Mouse (Mus musculus) bone marrow macrophage, adult 2 months (primary cell): Measurements from ENCODE around the gene Tcf12. TPM values are rescaled to one million over a fixed set of nuclear protein-coding genes. Genes with fewer than 3 reads are reported as not detected.

Experiments
- H3K27ac ChIP-seq: 2 replicates; pipeline ENCODE4 v1.5.1; 2012; ENCODE audit warnings: low read depth, low read length; ENCODE audit not compliant: insufficient read depth
- H3K4me1 ChIP-seq: 2 replicates; pipeline ENCODE4 v1.6.1; 2012; ENCODE audit warnings: low read length; ENCODE audit not compliant: control insufficient read depth, insufficient read depth
- H3K4me3 ChIP-seq: 2 replicates; pipeline ENCODE4 v1.5.1; 2012; ENCODE audit warnings: mild to moderate bottlenecking, low read length, moderate library complexity; ENCODE audit not compliant: insufficient read depth
- CTCF ChIP-seq: IDR thresholded peaks from 2 replicates; pipeline ENCODE4 v1.5.1; 2012; ENCODE audit warnings: low read depth, mild to moderate bottlenecking, low read length, moderate library complexity
- POLR2A ChIP-seq: IDR thresholded peaks from 2 replicates; pipeline ENCODE4 v1.6.1; 2012; ENCODE audit warnings: mild to moderate bottlenecking, low read depth, low read length, borderline replicate concordance
- polyA plus RNA-seq: library from polyadenylated mRNA; stranded (reverse); fragments of >200 nt; gene quantifications from 2 replicates; pipeline ENCODE4 v1.2.4, GENCODE M21; 2012; ENCODE audit not compliant: missing spikeins, insufficient read depth, insufficient read length

Tcf12 gene
- polyA plus RNA-seq, 1 experiment, result 30.8 TPM

GRCm38 (mm10) chr9:71861629-71862028 is 250.0 kb downstream of the Tcf12 start:
- TF ChIP-seq CTCF (no peak), POLR2A (no peak)
- Histone ChIP-seq H3K27ac (no peak overlapping the region), H3K4me1 (no peaks in the 10 kb centered on the region), H3K4me3 (no peak overlapping the region)

DNA sequence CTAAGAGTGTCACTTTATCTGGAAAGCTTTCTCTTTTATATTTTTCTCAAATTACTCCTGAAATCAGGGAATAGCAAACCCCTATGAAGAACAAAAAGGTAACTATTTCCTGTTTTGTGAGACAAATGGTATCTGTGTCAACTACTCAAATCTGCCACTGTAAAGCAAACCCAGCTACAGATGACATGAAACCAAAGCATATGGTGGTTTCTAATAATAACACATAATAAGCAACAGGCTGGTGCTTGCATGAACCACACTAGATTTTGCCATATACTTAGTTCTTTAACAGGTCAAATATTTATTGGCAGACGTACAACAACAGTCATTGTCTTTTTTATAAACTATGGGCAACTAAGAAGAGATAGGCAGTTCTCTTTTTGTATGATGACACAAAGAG is 253.7 kb downstream of the Tcf12 start:
- Histone ChIP-seq H3K4me1 (no peaks in the 10 kb centered on the region), H3K4me3 (no peak overlapping the region), H3K27ac (no peak overlapping the region)
- TF ChIP-seq POLR2A (no peak), CTCF (no peak)

DNA sequence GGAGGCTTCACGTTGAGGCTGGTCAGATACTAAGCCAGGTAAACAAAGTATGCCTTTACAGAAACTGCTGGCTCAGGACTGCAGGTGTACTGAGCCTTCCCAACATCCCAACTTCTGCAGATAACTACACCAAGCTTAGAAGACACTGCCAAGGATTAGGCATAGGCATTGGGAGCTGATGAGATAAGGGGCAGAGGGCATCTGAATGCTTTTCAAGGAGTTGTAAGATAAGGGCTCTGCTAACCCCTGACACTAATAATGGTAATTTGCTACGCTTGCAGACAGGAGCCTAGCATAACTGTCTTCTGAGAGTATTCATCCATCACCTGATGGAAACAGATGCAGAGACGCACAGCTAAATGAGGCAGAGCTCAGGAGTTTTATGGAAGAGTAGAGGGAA is 257.8 kb downstream of the Tcf12 start:
- H3K4me3 ChIP-seq, result no peak overlapping the region

DNA sequence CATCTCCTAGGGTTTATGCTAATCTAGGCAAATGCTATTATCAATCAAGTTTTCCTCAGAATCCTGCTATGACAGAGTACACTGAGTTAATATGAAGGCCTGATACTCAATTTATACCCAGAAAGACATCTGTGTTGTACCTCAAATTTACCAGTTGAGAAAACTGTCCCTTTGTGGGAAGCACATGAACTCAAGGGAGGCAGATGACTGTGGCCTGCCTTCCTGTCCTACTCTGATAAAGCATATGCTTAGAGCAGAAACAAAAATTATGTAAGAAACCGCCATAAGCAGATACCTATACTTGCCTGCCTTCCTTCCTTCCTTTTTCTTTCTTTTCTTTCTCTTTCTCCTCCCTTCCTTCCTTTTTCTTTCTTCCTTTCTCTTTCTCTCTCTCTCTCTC is 261.4 kb downstream of the Tcf12 start:
- Histone ChIP-seq H3K27ac (no peak overlapping the region), H3K4me1 (no peaks in the 10 kb centered on the region), H3K4me3 (no peak overlapping the region)
- TF ChIP-seq CTCF, result no peak
- TF ChIP-seq POLR2A, result no peak

More for the DNA sequence above, 257.8 kb downstream of the Tcf12 start:
- no peak for TF ChIP-seq POLR2A
- TF ChIP-seq CTCF, result no peak
- Histone ChIP-seq H3K27ac (no peak overlapping the region), H3K4me1 (no peaks in the 10 kb centered on the region)

DNA sequence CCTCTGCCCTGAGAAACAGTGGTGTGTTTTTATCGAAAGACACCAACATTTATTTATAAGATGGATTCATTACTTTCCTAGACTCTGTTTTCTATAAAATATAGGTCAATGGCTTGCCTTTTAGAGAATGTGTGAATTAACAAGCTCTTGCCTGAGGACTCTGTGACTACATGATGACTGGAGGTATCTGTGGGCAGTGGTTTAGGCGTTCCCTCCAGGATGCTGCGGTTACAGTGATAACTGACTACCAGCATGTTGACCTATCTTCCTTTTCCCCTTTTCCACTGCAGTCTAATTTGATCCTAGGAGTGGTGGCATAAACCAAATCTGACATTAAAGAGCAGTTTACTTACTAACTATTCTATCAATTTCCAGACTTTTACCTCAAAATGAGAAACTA is 263.3 kb downstream of the Tcf12 start:
- TF ChIP-seq POLR2A (no peak), CTCF (no peak)
- H3K27ac ChIP-seq, result no peak overlapping the region
- 0 out of 2 replicates have a peak, but pooled peaks cover 2% of the 10 kb centered on the region for H3K4me1 ChIP-seq
- no peak overlapping the region for H3K4me3 ChIP-seq

- no peak overlapping the region for H3K4me3 ChIP-seq
- TF ChIP-seq CTCF, result no peak
- no peak for TF ChIP-seq POLR2A
- H3K27ac ChIP-seq, result no peak overlapping the region
- 0 out of 2 replicates have a peak, but pooled peaks cover 2% of the 10 kb centered on the region for H3K4me1 ChIP-seq
These were observed 263.8 kb downstream of the Tcf12 start for GRCm38 (mm10) chr9:71847921-71848320.

- 0 out of 2 replicates have a peak, but pooled peaks cover 2% of the 10 kb centered on the region for H3K4me1 ChIP-seq
- no peak overlapping the region for H3K4me3 ChIP-seq
- H3K27ac ChIP-seq, result no peak overlapping the region
- TF ChIP-seq CTCF, result no peak
- no peak for TF ChIP-seq POLR2A
These were observed 269.8 kb downstream of the Tcf12 start for GRCm38 (mm10) chr9:71841850-71842249.

DNA sequence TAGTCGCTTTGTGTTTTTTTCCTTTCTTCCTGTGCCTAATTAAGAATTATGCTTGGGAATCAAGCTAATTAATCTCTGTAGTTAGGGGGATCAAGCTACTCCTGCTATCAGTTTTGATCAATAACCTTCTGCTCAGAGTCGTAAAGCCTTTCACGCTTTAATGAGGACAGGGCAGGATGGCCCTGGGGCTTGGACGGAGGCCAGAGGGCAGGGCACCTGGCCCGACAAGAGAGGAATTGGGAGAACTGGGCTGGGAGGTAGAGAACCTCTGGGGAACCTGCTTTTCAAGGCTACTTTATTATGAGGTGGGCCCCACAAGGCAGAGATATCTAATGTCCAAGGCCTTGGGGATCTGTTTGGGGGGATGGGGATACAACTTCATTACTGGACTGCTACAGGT is 274.3 kb downstream of the Tcf12 start:
- TF ChIP-seq POLR2A, result no peak
- TF ChIP-seq CTCF, result no peak
- H3K4me1 ChIP-seq, result peaks cover 4% of the 10 kb centered on the region; the same call in 1 of the 2 replicates
- no peak overlapping the region for H3K4me3 ChIP-seq
- H3K27ac ChIP-seq, result no peak overlapping the region

GRCm38 (mm10) chr9:71836366-71836765 is 275.3 kb downstream of the Tcf12 start:
- Histone ChIP-seq H3K4me1 (peaks cover 4% of the 10 kb centered on the region; the same call in 1 of the 2 replicates), H3K4me3 (no peak overlapping the region), H3K27ac (no peak overlapping the region)
- TF ChIP-seq CTCF (no peak), POLR2A (no peak)

- H3K27ac ChIP-seq, result no peak overlapping the region
- H3K4me3 ChIP-seq, result no peak overlapping the region
- H3K4me1 ChIP-seq, result peaks cover 4% of the 10 kb centered on the region; the same call in 1 of the 2 replicates
- TF ChIP-seq POLR2A (no peak), CTCF (no peak)
These were observed 276.4 kb downstream of the Tcf12 start for GRCm38 (mm10) chr9:71835203-71835815.
